Mouse (Mus musculus): ENCODE results near the gene Etl4.

The Etl4 gene

GRCm38 (mm10) chr2:20443671-20444440 lies 534.3 kb downstream of the Etl4 start:
- no peak for DNase-seq (ENCODE audit: low spot score in 2 of 2)

- no peak for DNase-seq (ENCODE audit: low spot score in 2 of 2)
These were observed 535.9 kb downstream of the Etl4 start for GRCm38 (mm10) chr2:20445156-20446155.

GRCm38 (mm10) chr2:20446180-20446579 lies 536.6 kb downstream of the Etl4 start:
- DNase-seq (ENCODE audit: low spot score in 2 of 2) = no peak

GRCm38 (mm10) chr2:20450945-20451344 lies 541.4 kb downstream of the Etl4 start:
- DNase-seq (ENCODE audit: low spot score in 2 of 2) = no peak

DNA sequence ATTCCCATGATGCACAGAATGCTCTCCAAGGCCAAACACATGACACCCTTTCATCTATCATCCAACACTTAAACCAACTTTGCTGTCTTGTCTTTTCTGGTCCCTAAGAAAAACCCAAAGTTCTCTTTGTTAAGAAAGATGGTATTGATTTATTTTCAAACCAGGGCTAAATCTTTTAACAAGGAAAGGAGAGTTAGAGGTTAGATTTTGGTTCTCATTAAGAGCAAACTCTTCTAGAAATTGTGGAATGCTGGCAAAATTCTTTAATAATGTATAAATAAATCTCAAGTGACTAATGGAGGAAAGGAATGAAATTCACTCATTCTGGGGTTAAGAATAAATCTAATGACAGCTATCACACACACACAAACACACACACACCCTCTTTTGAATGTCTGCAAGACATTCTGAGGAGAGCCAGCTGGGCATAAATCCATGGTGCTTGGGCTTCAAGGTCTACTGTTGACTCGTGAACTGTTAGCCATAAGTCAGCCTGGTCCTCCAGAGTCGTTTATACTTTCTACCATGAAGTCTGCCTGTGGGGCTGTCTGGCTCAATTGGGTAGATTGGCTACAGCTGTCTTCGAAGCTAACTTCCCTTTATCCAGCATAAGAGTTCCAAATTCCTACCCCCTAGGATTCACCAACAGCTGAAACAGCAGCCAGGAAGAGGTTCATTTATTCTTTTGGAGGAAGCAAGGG lies 544.1 kb downstream of the Etl4 start:
- DNase-seq (ENCODE audit: low spot score in 2 of 2) = no peak

DNA sequence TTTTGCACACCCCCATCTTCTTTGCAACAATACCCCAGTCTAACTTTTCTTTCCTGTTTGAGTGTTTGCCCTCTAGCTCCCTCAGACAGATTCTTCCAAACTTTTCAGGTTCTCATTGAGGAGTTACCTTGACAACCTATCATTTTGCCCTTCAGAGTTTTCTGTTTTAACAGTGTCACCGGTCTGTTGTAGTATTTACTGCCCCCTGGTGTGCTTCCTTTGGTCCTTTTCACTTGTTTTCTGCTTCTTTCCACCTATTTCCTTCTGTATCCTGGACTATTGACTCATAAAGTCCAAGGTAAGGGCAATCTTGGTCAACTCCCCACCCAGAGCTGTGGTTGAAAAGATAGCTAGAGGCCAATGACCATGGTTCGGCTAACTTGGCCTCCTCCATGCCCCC lies 569.6 kb downstream of the Etl4 start:
- DNase-seq (ENCODE audit: low spot score in 2 of 2) = no peak

- DNase-seq (ENCODE audit: low spot score in 2 of 2) = no peak
These were observed 576.7 kb downstream of the Etl4 start for GRCm38 (mm10) chr2:20486137-20486788.

DNA sequence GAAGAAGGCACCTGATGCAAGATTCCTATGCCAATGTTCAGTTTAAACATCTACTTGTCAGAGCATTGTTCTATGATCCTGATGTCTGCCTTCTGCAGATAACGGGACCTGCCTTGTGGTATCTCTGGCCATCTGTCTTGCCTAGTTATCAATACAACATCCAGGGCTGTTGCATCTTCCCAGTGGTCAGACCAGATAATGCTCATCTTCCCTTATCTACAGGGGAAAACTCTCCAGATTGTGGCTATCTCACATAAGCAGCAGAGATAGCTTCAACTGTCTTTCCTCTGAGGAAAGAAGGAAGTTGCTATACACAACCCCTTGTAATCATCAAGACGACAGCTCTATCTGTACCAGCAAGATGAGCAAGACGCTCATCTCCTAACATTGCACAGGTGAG lies 579.5 kb downstream of the Etl4 start:
- no peak for DNase-seq (ENCODE audit: low spot score in 2 of 2)

DNA sequence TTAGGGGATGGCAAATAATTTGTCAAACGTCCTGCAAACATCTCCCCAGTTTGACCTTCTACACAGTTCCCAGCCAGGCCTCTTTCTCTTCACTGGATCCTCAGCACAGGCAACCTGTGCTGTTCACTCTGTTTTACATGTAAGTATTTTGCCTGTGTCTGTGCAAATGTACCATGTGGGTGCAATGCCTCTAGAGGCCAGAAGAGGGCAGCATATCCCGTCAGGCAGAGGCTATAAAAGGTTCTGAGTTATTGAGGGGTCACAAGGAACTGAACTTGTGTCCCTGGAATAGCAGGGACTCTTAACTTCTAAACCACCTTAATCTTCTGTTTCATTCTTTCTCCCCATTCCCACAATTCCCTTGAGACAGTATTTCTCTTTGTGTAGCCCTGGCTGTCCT lies 582.5 kb downstream of the Etl4 start:
- no peak for DNase-seq (ENCODE audit: low spot score in 2 of 2)

DNA sequence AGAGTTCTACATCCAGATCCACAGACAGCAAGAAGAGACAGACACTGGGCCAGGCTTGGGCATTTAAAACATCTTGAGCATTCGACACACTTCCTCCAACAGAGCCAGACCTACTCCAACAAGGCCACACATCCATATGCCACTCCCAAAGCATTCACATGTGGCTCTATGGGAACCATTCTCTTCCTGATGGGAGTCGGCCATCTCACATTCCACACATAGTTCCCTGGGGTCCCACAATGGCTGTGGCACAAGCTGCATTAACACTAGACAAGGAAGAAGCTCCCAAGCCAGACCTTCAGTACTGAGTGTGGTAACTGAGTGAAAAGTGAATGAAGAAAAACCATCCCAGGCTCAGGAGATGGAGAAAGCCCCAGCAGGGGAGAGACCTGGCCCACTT lies 584.2 kb downstream of the Etl4 start:
- DNase-seq (ENCODE audit: low spot score in 2 of 2) = no peak

DNA sequence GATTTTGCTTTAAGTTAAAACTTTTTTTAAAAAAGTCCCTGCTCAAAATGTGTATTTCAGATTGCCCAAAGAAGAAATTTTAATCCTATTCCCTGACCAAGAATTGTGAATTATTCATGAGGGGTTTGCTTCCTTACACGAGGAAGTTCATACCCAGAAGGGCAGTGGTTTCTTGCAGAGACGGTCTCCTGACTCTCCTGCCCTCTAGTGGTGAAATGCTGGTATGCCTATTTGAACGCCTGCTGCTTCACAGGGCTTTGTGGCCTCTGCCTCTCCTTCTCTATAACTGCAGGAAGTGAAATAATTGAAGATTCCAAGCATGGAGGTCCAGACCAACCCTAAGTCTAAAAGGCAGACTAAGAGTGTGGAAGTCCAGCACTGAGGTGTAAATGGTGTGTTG lies 585.1 kb downstream of the Etl4 start:
- DNase-seq (ENCODE audit: low spot score in 2 of 2) = no peak

- no peak for DNase-seq (ENCODE audit: low spot score in 2 of 2)
These were observed 586.7 kb downstream of the Etl4 start for GRCm38 (mm10) chr2:20496219-20496800.

- no peak for DNase-seq (ENCODE audit: low spot score in 2 of 2)
These were observed 598.5 kb downstream of the Etl4 start for GRCm38 (mm10) chr2:20507832-20508723.

DNA sequence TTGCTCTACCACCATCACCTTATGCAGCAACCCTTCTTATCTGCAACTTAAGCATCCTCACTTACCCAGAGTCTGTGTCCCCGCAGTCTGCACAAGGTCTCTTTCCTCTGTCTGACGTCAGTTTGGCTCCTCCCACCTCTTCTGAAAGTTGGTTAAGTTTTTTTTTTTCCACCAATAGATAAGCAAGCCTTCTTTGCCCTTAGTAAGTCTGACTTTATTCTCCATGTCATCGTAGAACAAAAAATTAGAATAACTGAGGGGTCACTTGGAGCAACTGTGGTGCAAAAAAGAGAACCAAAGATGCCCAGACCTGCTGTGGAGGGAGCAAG lies 599.1 kb downstream of the Etl4 start:
- no peak for DNase-seq (ENCODE audit: low spot score in 2 of 2)

DNA sequence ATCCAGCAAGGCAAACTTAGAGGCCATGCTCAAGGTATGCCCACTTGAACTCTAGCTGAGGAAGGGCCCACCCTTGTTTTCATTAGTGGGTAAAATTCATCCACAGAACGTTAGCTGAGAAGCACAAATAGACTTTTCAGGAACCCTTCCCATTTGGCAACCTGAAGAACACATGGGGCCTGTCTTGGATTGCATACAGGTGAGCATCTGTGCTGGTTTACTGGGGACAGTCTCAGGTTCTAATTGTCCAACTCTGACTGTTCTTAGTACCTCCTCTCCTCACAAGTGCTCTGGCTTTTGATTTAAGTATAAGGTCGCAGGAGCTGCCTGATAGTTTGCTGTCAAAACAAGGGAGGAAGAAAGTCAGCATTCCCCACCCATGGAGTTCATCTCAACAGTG lies 600.5 kb downstream of the Etl4 start:
- DNase-seq (ENCODE audit: low spot score in 2 of 2) = no peak

- DNase-seq (ENCODE audit: low spot score in 2 of 2) = no peak
These were observed 606.8 kb downstream of the Etl4 start for GRCm38 (mm10) chr2:20516270-20516865.

GRCm38 (mm10) chr2:20517853-20518252 lies 608.3 kb downstream of the Etl4 start:
- no peak for DNase-seq (ENCODE audit: low spot score in 2 of 2)

DNA sequence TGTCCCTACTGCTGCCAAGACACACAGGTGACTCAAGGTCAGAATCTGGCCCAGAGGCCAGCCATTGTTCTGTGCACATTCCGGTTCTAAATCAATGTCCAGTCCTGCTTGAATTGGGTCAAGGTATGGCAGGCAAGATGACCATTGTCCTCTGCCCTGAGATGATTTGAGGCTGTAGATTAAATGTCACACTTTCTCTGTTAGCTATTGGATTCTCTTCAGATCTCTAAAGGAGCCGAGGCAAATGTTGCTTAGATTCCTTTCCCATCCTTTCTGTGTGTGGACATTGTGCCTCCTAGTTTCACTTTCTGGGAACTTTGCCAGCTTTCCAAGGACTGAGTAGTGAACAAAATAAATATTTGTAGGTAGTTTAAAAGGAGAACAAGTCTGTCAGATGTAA lies 608.9 kb downstream of the Etl4 start:
- DNase-seq (ENCODE audit: low spot score in 2 of 2) = no peak

- DNase-seq (ENCODE audit: low spot score in 2 of 2) = no peak
These were observed 610.0 kb downstream of the Etl4 start for GRCm38 (mm10) chr2:20519447-20520098.

DNA sequence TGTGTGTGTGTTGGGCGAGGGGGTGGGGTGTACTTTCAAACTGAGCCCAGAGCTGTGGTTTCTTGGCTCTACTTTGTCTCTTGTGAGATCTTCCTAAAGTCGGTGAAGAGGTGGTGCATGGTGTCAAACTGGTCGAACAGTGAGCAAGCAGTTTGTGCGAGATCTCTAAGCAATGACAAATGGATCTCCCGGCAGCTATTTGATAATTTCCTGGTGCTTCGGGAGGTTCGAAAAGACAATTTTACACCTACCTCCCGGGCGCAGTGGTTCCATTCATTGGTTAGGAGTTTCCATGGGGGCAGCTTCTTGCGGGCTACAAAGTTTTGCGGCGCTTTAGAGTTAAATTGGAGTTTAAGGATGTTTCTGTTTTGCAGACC lies 610.5 kb downstream of the Etl4 start:
- no peak for DNase-seq (ENCODE audit: low spot score in 2 of 2)
